Mouse (Mus musculus) yolk sac, embryonic 10.5 days (tissue): ENCODE measurements around the gene Mal.

ENCODE experiments used
- DNase-seq: peaks from one replicate; pipeline ENCODE4 v3.0.0-alpha.2; 2017; ENCODE audit warnings: low spot score

Mal gene

GRCm38 (mm10) chr2:127656086-127656720, at the start of gene Mal:
Gene Mal, minus strand, starts transcription at chr2:127656695.
- peak; percentile 50 for DNase-seq

- no peak for DNase-seq
Measured at GRCm38 (mm10) chr2:127705267-127705666, 48.8 kb upstream of the Mal start.

GRCm38 (mm10) chr2:127689239-127689638, 32.7 kb upstream of the Mal start:
- DNase-seq, result no peak

GRCm38 (mm10) chr2:127683687-127684331, 27.3 kb upstream of the Mal start:
- DNase-seq, result peak; percentile 40

- DNase-seq, result no peak
Measured at GRCm38 (mm10) chr2:127667843-127668506, 11.5 kb upstream of the Mal start.

- DNase-seq, result no peak
Measured at GRCm38 (mm10) chr2:127667015-127667414, 10.5 kb upstream of the Mal start.

GRCm38 (mm10) chr2:127662708-127663107, 6.2 kb upstream of the Mal start:
- no peak for DNase-seq

GRCm38 (mm10) chr2:127655419-127655818, 1.1 kb downstream of the Mal start:
- no peak for DNase-seq

- DNase-seq, result no peak
Measured at GRCm38 (mm10) chr2:127654786-127655185, 1.7 kb downstream of the Mal start.

GRCm38 (mm10) chr2:127652805-127653204, 3.7 kb downstream of the Mal start:
- no peak for DNase-seq

GRCm38 (mm10) chr2:127652335-127652734, 4.2 kb downstream of the Mal start:
- no peak for DNase-seq

GRCm38 (mm10) chr2:127651601-127652000, 4.9 kb downstream of the Mal start:
- DNase-seq, result no peak

- no peak for DNase-seq
Measured at GRCm38 (mm10) chr2:127649921-127650320, 6.6 kb downstream of the Mal start.

- no peak for DNase-seq
Measured at GRCm38 (mm10) chr2:127648145-127648544, 8.3 kb downstream of the Mal start.

- DNase-seq, result no peak
Measured at GRCm38 (mm10) chr2:127646875-127647274, 9.6 kb downstream of the Mal start.

- DNase-seq, result no peak
Measured at GRCm38 (mm10) chr2:127643728-127644704, 12.5 kb downstream of the Mal start.

GRCm38 (mm10) chr2:127638973-127639372, 17.5 kb downstream of the Mal start:
- DNase-seq, result no peak

GRCm38 (mm10) chr2:127635581-127635980, 20.9 kb downstream of the Mal start:
- DNase-seq, result no peak

GRCm38 (mm10) chr2:127632601-127633000, 23.9 kb downstream of the Mal start:
- DNase-seq, result no peak

GRCm38 (mm10) chr2:127627990-127628570, 28.4 kb downstream of the Mal start:
- DNase-seq, result no peak

GRCm38 (mm10) chr2:127627354-127627753, 29.1 kb downstream of the Mal start:
- DNase-seq, result no peak

- no peak for DNase-seq
Measured at GRCm38 (mm10) chr2:127625659-127626058, 30.8 kb downstream of the Mal start.
